Mouse (Mus musculus): ENCODE data around the gene Olfm1.

DNA sequence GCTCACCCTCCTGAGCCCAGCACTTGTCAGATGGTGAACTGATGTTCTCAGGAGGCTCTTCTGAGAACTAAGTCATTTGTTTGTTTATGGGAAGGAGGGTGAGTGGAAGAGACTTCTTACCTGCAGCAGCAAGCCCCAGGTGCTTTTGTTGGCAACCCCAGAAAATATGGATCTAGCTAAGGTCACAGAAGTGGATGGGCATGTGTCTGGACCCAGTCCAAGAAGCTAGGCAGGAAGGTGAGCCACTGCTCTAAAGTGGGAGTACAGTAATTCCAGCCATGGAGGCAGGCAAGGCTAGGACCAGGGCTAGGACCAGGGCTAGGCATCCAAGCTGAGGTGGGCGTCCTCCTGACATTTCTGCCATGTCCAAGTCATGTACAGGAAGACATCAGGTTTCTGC, 26.8 kb downstream of the Olfm1 start:
- TF ChIP-seq EP300 (IDR thresholded peaks at IDR 0.05; ENCODE audit: low read depth) (no peak), CTCF (IDR thresholded peaks at IDR 0.05; ENCODE audit: low read depth) (no peak)

Measured in heart, postnatal 0 days (tissue).